Mouse (Mus musculus): ENCODE measurements around the gene Cntn5. TPM values are rescaled to one million over a fixed set of nuclear protein-coding genes. Genes with fewer than 3 reads are reported as not detected.
A peak's percentile ranks its signal among the peaks of the same experiment; 100 is the strongest.

Cntn5 gene
- polyA plus RNA-seq, 1 experiment from 2014 or later: 0.67 TPM

DNA sequence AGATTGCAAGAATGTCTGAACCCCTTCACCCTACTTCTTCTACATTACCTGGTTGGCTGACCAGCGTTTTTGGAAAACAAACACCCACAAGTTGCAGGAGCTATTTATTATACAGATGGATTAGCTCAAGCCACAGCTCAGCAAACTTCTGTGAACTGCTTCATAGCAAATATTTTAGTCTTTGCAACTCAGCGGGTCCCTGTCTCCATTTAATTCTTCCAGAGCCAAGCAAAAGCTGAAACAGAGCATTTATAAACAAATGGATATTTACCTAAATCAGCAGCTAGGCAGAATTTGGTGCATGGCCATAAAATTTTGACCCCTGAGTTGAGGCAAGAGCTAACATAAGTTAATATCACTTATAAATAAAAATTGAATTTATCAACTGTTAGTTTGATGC is 921.4 kb downstream of the Cntn5 start:
- H3K9me3 ChIP-seq: no peaks in the 10 kb centered on the region
- H3K4me2 ChIP-seq: no peak overlapping the region
- no peak overlapping the region for H3K9ac ChIP-seq
- H3K4me3 ChIP-seq: no peak overlapping the region
- H3K36me3 ChIP-seq: no peaks in the 10 kb centered on the region
- WGBS: 32% methylated on average over 2 of the region's 2 CpGs
- no peak; the same call in 1 of the 2 replicates for ATAC-seq (ENCODE audit: borderline replicate concordance, extremely low read depth, low FRiP score, low TSS enrichment)
- no peaks in the 10 kb centered on the region for H3K4me1 ChIP-seq
- H3K27me3 ChIP-seq: no peaks in the 10 kb centered on the region
- no peak overlapping the region for H3K27ac ChIP-seq

GRCm38 (mm10) chr9:9965370-9965769 is 939.2 kb downstream of the Cntn5 start:
- 85% methylated on average over 4 of the region's 4 CpGs for WGBS
- no peak overlapping the region for H3K4me3 ChIP-seq
- H3K9me3 ChIP-seq: no peaks in the 10 kb centered on the region
- no peak overlapping the region for H3K27ac ChIP-seq
- no peak for ATAC-seq (ENCODE audit: borderline replicate concordance, extremely low read depth, low FRiP score, low TSS enrichment)
- H3K27me3 ChIP-seq: no peaks in the 10 kb centered on the region
- H3K4me2 ChIP-seq: no peak overlapping the region
- H3K9ac ChIP-seq: no peak overlapping the region
- H3K36me3 ChIP-seq: no peaks in the 10 kb centered on the region
- no peaks in the 10 kb centered on the region for H3K4me1 ChIP-seq

- Histone ChIP-seq H3K9ac (no peak overlapping the region), H3K27ac (no peak overlapping the region), H3K36me3 (no peaks in the 10 kb centered on the region), H3K9me3 (no peaks in the 10 kb centered on the region), H3K4me2 (no peak overlapping the region), H3K27me3 (no peaks in the 10 kb centered on the region), H3K4me3 (no peak overlapping the region), H3K4me1 (no peaks in the 10 kb centered on the region)
- no peak for ATAC-seq (ENCODE audit: borderline replicate concordance, extremely low read depth, low FRiP score, low TSS enrichment)
Measured at GRCm38 (mm10) chr9:9960610-9961172, 943.9 kb downstream of the Cntn5 start.

DNA sequence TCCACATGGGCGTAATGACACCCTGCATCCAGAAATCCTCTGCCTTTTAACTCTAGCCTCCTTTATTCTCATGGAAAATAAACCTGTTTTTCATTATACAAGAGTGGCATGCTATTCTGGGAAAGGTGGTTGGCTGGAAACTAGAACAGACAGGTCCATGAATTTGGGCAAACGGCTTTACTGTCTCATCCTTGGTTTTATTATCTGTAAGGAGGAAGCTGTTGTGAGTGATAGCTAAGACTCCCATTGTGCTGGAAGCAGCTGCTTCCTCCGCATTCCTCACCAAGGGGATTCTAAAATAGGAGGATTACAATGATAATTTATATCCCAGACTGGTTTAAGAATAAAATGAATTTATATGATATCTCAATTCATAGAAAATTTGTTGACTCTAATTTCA is 955.2 kb downstream of the Cntn5 start:
- Histone ChIP-seq H3K4me1 (no peaks in the 10 kb centered on the region), H3K9ac (no peak overlapping the region), H3K4me2 (no peak overlapping the region), H3K36me3 (no peaks in the 10 kb centered on the region), H3K9me3 (no peaks in the 10 kb centered on the region), H3K27me3 (no peaks in the 10 kb centered on the region), H3K4me3 (no peak overlapping the region), H3K27ac (no peak overlapping the region)
- WGBS: 36% methylated on average over 3 of the region's 3 CpGs
- ATAC-seq (ENCODE audit: borderline replicate concordance, extremely low read depth, low FRiP score, low TSS enrichment): no peak

GRCm38 (mm10) chr9:9944872-9945271 is 959.7 kb downstream of the Cntn5 start:
- Histone ChIP-seq H3K4me3 (no peak overlapping the region), H3K27ac (no peak overlapping the region), H3K36me3 (no peaks in the 10 kb centered on the region), H3K27me3 (no peaks in the 10 kb centered on the region), H3K9ac (no peak overlapping the region), H3K4me2 (no peak overlapping the region), H3K9me3 (no peaks in the 10 kb centered on the region), H3K4me1 (no peaks in the 10 kb centered on the region)
- ATAC-seq (ENCODE audit: borderline replicate concordance, extremely low read depth, low FRiP score, low TSS enrichment): no peak
- WGBS: 37% methylated on average over 1 of the region's 1 CpGs

- no peak overlapping the region for H3K4me2 ChIP-seq
- 49% methylated on average over 1 of the region's 1 CpGs for WGBS
- H3K27ac ChIP-seq: no peak overlapping the region
- peak; percentile 84 for ATAC-seq (ENCODE audit: borderline replicate concordance, extremely low read depth, low FRiP score, low TSS enrichment)
- no peaks in the 10 kb centered on the region for H3K27me3 ChIP-seq
- H3K9ac ChIP-seq: no peak overlapping the region
- no peaks in the 10 kb centered on the region for H3K9me3 ChIP-seq
- H3K36me3 ChIP-seq: no peaks in the 10 kb centered on the region
- H3K4me1 ChIP-seq: no peaks in the 10 kb centered on the region
- no peak overlapping the region for H3K4me3 ChIP-seq
Measured at GRCm38 (mm10) chr9:9937444-9938436, 966.8 kb downstream of the Cntn5 start.

DNA sequence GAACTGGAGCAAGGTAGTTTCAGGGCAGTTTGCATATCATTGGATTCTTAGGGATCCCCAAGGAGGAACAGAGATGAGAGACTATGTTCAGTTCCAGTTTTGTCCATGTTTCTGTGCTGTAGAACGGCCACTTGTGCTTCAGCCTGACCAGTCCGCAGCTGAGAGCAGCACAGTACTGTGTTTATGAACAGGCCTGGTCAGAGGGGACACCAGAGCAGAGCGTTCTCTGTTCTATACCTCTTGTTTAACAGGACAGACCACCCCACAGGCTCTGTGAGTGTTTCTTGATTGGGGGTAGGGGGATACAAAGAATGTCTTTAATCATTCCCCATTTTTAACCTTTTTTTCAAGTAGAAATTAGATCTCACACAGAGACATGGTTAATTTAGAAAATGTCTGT is 984.0 kb downstream of the Cntn5 start:
- 80% methylated on average over 3 of the region's 3 CpGs for WGBS
- Histone ChIP-seq H3K4me2 (no peak overlapping the region), H3K4me1 (no peaks in the 10 kb centered on the region), H3K4me3 (no peak overlapping the region), H3K9me3 (peaks cover 5% of the 10 kb centered on the region; the same call in 1 of the 2 replicates), H3K27ac (no peak overlapping the region), H3K9ac (no peak overlapping the region), H3K36me3 (no peaks in the 10 kb centered on the region), H3K27me3 (no peaks in the 10 kb centered on the region)
- ATAC-seq (ENCODE audit: borderline replicate concordance, extremely low read depth, low FRiP score, low TSS enrichment): no peak

DNA sequence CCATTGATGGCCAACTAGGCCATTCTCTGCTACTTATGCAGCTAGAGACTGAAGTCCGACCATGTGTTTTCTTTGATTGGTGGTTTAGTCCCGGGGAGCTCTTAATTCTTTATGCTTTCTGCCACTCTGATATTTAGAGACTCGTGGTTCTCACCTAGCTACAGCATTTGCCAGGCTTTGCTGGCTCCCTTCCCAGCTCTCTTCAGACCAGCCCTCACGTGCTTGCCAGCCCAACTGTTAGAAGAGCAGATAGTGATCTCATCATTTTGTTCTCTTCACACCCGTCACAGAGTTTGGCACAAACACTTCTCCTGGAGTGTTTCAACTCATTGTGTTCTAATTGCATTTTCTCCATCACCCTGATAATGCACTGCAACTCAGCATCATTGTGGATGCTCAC is 1005.5 kb downstream of the Cntn5 start:
- Histone ChIP-seq H3K36me3 (no peaks in the 10 kb centered on the region), H3K27me3 (no peaks in the 10 kb centered on the region), H3K9ac (no peak overlapping the region), H3K4me2 (no peak overlapping the region), H3K4me1 (no peaks in the 10 kb centered on the region), H3K27ac (no peak overlapping the region), H3K4me3 (no peak overlapping the region), H3K9me3 (no peaks in the 10 kb centered on the region)
- no peak for ATAC-seq (ENCODE audit: borderline replicate concordance, extremely low read depth, low FRiP score, low TSS enrichment)
- WGBS: 56% methylated on average over 5 of the region's 5 CpGs

DNA sequence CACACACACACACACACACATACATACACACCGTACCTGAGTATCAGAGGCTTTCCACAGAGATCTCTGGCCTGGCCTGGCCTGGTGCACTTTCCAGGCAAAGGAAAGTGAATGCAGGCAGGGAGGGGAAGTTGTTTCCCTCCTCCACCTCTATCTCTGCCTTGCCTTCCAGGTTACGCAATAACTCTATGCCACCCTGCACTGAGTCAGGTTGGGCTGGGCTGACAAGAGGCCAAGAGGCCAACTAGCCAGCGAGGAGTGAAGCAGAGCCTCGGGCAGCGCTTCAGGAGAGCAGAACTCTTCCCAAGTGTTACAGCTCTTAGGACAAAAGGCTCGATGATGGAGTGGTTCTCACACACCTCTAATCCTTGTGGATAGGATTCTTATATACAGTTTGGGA is 1018.4 kb downstream of the Cntn5 start:
- Histone ChIP-seq H3K4me1 (no peaks in the 10 kb centered on the region), H3K36me3 (no peaks in the 10 kb centered on the region), H3K9me3 (no peaks in the 10 kb centered on the region), H3K4me3 (no peak overlapping the region), H3K27me3 (no peaks in the 10 kb centered on the region), H3K27ac (no peak overlapping the region), H3K9ac (no peak overlapping the region), H3K4me2 (no peak overlapping the region)
- WGBS: 63% methylated on average over 6 of the region's 6 CpGs
- ATAC-seq (ENCODE audit: borderline replicate concordance, extremely low read depth, low FRiP score, low TSS enrichment): no peak

DNA sequence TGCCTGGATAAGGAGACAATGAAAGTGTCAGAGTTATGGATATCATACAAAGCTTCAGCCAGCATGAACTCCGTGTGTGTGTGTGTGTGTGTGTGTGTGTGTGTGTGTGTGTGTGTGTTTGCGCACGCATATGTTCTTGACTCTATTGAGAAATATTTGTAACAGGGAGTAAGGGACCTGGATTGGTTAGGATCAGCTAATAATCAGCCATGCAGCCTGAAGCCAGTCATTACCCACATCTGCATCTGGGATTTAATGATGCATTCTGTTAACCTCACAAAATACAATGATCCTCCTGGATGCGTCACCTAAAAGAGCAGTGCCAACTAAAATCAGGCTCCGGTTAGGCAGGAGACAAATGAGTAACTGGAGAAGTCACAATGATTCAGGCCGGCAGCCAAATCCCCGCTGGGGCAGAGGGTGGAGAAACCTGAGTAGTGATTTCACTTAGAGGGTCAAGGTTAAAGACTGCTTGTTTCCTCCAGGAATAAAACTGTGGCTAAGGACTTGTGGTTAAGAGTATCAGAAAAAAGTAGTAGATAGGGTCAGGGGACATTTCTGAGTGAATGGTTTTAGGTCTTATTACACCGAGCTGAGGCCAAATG is 1021.7 kb downstream of the Cntn5 start:
- Histone ChIP-seq H3K4me2 (no peak overlapping the region), H3K4me1 (no peaks in the 10 kb centered on the region), H3K27ac (no peak overlapping the region), H3K36me3 (no peaks in the 10 kb centered on the region), H3K4me3 (no peak overlapping the region), H3K27me3 (no peaks in the 10 kb centered on the region), H3K9me3 (no peaks in the 10 kb centered on the region), H3K9ac (no peak overlapping the region)
- 67% methylated on average over 8 of the region's 8 CpGs for WGBS
- ATAC-seq (ENCODE audit: borderline replicate concordance, extremely low read depth, low FRiP score, low TSS enrichment): no peak

- no peak overlapping the region for H3K4me3 ChIP-seq
- H3K27ac ChIP-seq: no peak overlapping the region
- H3K9me3 ChIP-seq: no peaks in the 10 kb centered on the region
- H3K4me2 ChIP-seq: no peak overlapping the region
- 29% methylated on average over 7 of the region's 7 CpGs for WGBS
- H3K36me3 ChIP-seq: no peaks in the 10 kb centered on the region
- no peaks in the 10 kb centered on the region for H3K4me1 ChIP-seq
- no peak for ATAC-seq (ENCODE audit: borderline replicate concordance, extremely low read depth, low FRiP score, low TSS enrichment)
- no peak overlapping the region for H3K9ac ChIP-seq
- no peaks in the 10 kb centered on the region for H3K27me3 ChIP-seq
Measured at GRCm38 (mm10) chr9:9872112-9873035, 1032.2 kb downstream of the Cntn5 start.

Data from lung, embryonic 15.5 days (tissue).